Mouse (Mus musculus) skeletal muscle tissue, adult 2 months (tissue): ENCODE data around the gene Cchcr1.
"Not testable (repeated sequence)": the region's sequence is repeated elsewhere in the genome, so short reads cannot be mapped to it uniquely, and the experiment has no call there.

Experiments
- DNase-seq: peaks from one replicate; pipeline ENCODE4 v3.0.0-alpha.2; 2012; ENCODE audit warnings: low read depth, low spot score

Gene Cchcr1

GRCm38 (mm10) chr17:35516652-35517500 lies at the start of gene Cchcr1, which contains the start of gene Tcf19:
Cchcr1 (plus strand) TSS chr17:35517100.
Tcf19 (minus strand) TSS chr17:35516824.
- DNase-seq, result peak; percentile 94

GRCm38 (mm10) chr17:35468936-35469335 lies 48.0 kb upstream of the Cchcr1 start:
- not testable (repeated sequence) for DNase-seq

- DNase-seq, result no peak
These were observed 46.8 kb upstream of the Cchcr1 start, which contains the start of gene H2-Q10 for GRCm38 (mm10) chr17:35469842-35470751. H2-Q10 (plus strand) TSS chr17:35470089.

GRCm38 (mm10) chr17:35484066-35484465 lies 32.8 kb upstream of the Cchcr1 start:
- peak; percentile 7 for DNase-seq

GRCm38 (mm10) chr17:35485702-35486101 lies 31.2 kb upstream of the Cchcr1 start:
- DNase-seq, result no peak

- no peak for DNase-seq
These were observed 30.2 kb upstream of the Cchcr1 start for GRCm38 (mm10) chr17:35486726-35487125.

GRCm38 (mm10) chr17:35488041-35488440 lies 28.9 kb upstream of the Cchcr1 start:
- DNase-seq, result no peak

GRCm38 (mm10) chr17:35490320-35490719 lies 26.6 kb upstream of the Cchcr1 start:
- DNase-seq, result no peak

GRCm38 (mm10) chr17:35497124-35497523 lies 19.8 kb upstream of the Cchcr1 start:
- DNase-seq, result no peak

- no peak for DNase-seq
These were observed 14.7 kb upstream of the Cchcr1 start for GRCm38 (mm10) chr17:35502226-35502625.

- no peak for DNase-seq
These were observed 14.1 kb upstream of the Cchcr1 start for GRCm38 (mm10) chr17:35502762-35503161.

- no peak for DNase-seq
These were observed 13.1 kb upstream of the Cchcr1 start for GRCm38 (mm10) chr17:35503849-35504248.

- DNase-seq, result no peak
These were observed 12.0 kb upstream of the Cchcr1 start for GRCm38 (mm10) chr17:35504628-35505481.

GRCm38 (mm10) chr17:35505776-35506175 lies 11.1 kb upstream of the Cchcr1 start, which contains the start of gene Pou5f1:
Pou5f1 (plus strand) TSS chr17:35506018.
- no peak for DNase-seq

GRCm38 (mm10) chr17:35506881-35507280 lies 10.0 kb upstream of the Cchcr1 start:
- no peak for DNase-seq

- DNase-seq, result no peak
These were observed 9.2 kb upstream of the Cchcr1 start for GRCm38 (mm10) chr17:35507556-35508260.

GRCm38 (mm10) chr17:35508279-35508678 lies 8.6 kb upstream of the Cchcr1 start:
- not testable (repeated sequence) for DNase-seq

GRCm38 (mm10) chr17:35509284-35509683 lies 7.6 kb upstream of the Cchcr1 start:
- DNase-seq, result no peak

GRCm38 (mm10) chr17:35512916-35513626 lies 3.8 kb upstream of the Cchcr1 start:
- no peak for DNase-seq

- DNase-seq, result no peak
These were observed 3.0 kb upstream of the Cchcr1 start for GRCm38 (mm10) chr17:35513886-35514285.
